Mouse (Mus musculus) forebrain, embryonic 11.5 days (tissue): Measurements from ENCODE around the gene Pan3. TPM values are rescaled to one million over a fixed set of nuclear protein-coding genes. Genes with fewer than 3 reads are reported as not detected.

Experiments
- ATAC-seq: fragments of 200-750 bp; cut with Nextera tagmentation; replicated peaks from 2 replicates; pipeline ENCODE4 v1.8.0; 2017; ENCODE audit warnings: moderate TSS enrichment; ENCODE audit not compliant: low FRiP score
- DNase-seq: peaks from one replicate; pipeline ENCODE4 v3.0.0-alpha.2; 2017; ENCODE audit warnings: low spot score
- H3K27ac ChIP-seq: fragments of 300-500 bp; sonication (generic); 2 replicates; pipeline ENCODE4 v1.5.1; 2014; ENCODE audit warnings: low read depth, low read length
- H3K27me3 ChIP-seq: fragments of 300-500 bp; sonication (generic); 2 replicates; pipeline ENCODE4 v1.6.1; 2014; ENCODE audit warnings: mild to moderate bottlenecking, low read length, mixed read lengths; ENCODE audit not compliant: control insufficient read depth, insufficient read depth
- H3K36me3 ChIP-seq: fragments of 300-500 bp; sonication (generic); 2 replicates; pipeline ENCODE4 v1.6.1; 2014; ENCODE audit warnings: mild to moderate bottlenecking, low read length, moderate library complexity, mixed read lengths; ENCODE audit not compliant: control insufficient read depth, insufficient read depth
- H3K4me1 ChIP-seq: fragments of 300-500 bp; sonication (generic); replicated peaks from 2 replicates; pipeline ENCODE4 v1.6.1; 2014; ENCODE audit warnings: low read length, mixed read lengths; ENCODE audit not compliant: control insufficient read depth, insufficient read depth
- H3K4me2 ChIP-seq: fragments of 300-500 bp; sonication (generic); 2 replicates; pipeline ENCODE4 v1.6.1; 2014; ENCODE audit warnings: low read depth, mild to moderate bottlenecking, low read length, moderate library complexity, mixed read lengths; ENCODE audit not compliant: severe bottlenecking
- H3K4me3 ChIP-seq: fragments of 300-500 bp; sonication (generic); 2 replicates; pipeline ENCODE4 v1.5.1; 2014; ENCODE audit warnings: low read depth, low read length
- H3K9ac ChIP-seq: fragments of 300-500 bp; sonication (generic); 2 replicates; pipeline ENCODE4 v1.6.1; 2014; ENCODE audit warnings: low read length
- H3K9me3 ChIP-seq: fragments of 300-500 bp; sonication (generic); 2 replicates; pipeline ENCODE4 v1.6.1; 2016; ENCODE audit warnings: low read length, mixed read lengths; ENCODE audit not compliant: control insufficient read depth
- WGBS: fragments of 180-500 bp; shearing (Covaris S2); extraction: QIAGEN DNeasy Blood & Tissue Kit; methylation state at CpG from one replicate; pipeline ENCODE4 v1.1.7; 2014; 5-methylcytosine and 5-hydroxymethylcytosine counted together
- polyA plus RNA-seq: library from polyadenylated mRNA; unstranded; fragments of >200 nt; fragmentation: Nextera tagmentation; extraction: Ambion mirVana; gene quantifications from 2 replicates; pipeline ENCODE4 v1.2.1, GENCODE M21; 2014

The Pan3 gene
- polyA plus RNA-seq, 1 experiment from 2014 or later, result 59.3 TPM

DNA sequence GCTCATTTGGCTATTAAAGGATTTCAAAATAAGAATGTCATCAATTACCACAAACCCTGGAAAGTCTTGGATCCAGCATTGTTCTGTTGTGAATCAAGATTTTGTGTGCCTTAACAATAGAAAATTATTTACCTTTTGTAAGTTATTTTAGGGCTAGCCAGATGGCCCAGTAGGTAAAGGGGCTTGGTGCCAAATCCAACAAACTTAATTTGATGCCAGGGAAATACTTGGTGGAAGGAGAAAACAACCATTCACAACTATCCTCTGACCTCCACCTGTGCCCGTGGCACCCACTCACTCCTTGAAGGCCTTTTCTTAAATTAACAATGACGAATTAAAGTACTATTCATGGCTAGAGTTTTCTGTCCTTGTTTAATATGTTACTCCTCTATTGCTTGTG is 66.0 kb downstream of the Pan3 start:
- ATAC-seq, result no peak
- Histone ChIP-seq H3K27ac (no peak overlapping the region), H3K4me1 (no peaks in the 10 kb centered on the region), H3K27me3 (no peaks in the 10 kb centered on the region), H3K9ac (no peak overlapping the region), H3K4me3 (no peak overlapping the region), H3K4me2 (no peak overlapping the region), H3K36me3 (no peaks in the 10 kb centered on the region), H3K9me3 (no peaks in the 10 kb centered on the region)
- DNase-seq, result no peak
- 82% methylated on average over 2 of the region's 2 CpGs for WGBS

DNA sequence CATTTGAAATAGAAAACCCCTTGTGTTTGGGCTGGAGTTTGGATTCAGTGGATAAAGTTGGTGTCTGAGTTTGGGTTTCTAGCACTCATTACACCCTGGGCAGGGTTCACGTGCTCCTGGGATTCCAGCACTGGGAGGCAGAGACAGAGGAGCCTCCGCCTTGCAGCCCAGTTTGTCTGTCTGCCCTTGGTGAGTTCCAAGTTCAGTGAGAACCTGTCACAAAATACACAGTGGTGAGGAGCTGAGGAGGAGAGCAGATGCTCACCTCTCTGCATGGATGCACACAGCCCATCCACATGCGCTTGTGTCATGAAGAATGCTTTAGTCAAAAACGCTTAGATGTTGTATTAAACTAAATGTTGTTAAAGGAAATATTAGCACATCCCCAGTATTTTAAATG is 67.0 kb downstream of the Pan3 start:
- Histone ChIP-seq H3K9me3 (no peaks in the 10 kb centered on the region), H3K27me3 (no peaks in the 10 kb centered on the region), H3K4me2 (no peak overlapping the region), H3K27ac (no peak overlapping the region), H3K9ac (no peak overlapping the region), H3K4me1 (no peaks in the 10 kb centered on the region), H3K36me3 (no peaks in the 10 kb centered on the region), H3K4me3 (no peak overlapping the region)
- DNase-seq (no peak), ATAC-seq (no peak)
- 91% methylated on average over 4 of the region's 4 CpGs for WGBS

DNA sequence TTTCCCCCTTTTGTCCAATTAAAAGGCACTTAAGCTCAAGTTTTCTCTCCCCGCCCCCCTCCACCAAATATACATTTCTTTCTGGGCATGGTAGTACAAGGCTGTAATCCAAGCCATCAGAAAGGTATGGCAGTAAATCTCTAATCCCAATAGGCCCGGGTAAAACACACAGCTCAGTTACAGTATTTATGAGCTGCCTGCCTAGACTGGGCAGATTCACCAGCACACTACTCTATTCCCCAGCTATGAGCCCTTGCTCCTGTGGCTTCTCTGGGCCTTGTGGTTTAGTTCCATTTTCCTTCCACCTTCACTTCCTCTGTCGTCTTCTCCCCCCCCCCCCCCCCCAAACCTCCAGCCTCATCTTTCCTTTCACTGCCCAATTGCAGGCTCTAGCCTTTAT is 67.8 kb downstream of the Pan3 start:
- Histone ChIP-seq H3K9ac (no peak overlapping the region), H3K9me3 (no peaks in the 10 kb centered on the region), H3K4me2 (no peak overlapping the region), H3K4me3 (no peak overlapping the region), H3K4me1 (no peaks in the 10 kb centered on the region), H3K27ac (no peak overlapping the region), H3K27me3 (no peaks in the 10 kb centered on the region), H3K36me3 (no peaks in the 10 kb centered on the region)
- DNase-seq (no peak), ATAC-seq (no peak)
- WGBS, result 87% methylated on average over 2 of the region's 3 CpGs

DNA sequence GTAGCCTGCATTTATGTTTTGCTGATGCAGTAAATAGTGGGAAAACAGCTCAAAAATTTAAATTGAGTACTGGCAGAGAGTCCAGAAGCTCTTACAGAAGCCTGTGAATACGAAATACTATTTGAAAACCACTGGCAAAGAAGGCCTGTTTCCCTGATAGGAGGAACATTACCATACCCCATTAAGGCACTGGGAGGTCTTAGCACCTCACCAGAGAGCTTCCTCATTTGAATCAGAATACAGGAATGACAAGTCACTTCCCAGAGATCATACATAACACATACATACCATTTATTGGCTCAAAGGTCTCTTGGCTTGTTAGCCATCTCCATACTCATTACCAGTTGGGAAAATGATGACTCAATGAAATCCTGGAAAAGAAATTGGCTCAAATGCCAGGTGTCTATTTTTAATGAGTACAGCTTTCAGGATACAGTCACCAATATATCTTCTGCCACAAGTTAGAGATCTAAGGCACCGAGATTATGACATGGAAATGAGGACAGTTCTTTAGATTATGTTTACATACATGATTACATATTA is 71.6 kb downstream of the Pan3 start:
- no peak for DNase-seq
- Histone ChIP-seq H3K27ac (no peak overlapping the region), H3K4me1 (no peaks in the 10 kb centered on the region), H3K27me3 (no peaks in the 10 kb centered on the region), H3K36me3 (no peaks in the 10 kb centered on the region), H3K9ac (no peak overlapping the region), H3K9me3 (no peaks in the 10 kb centered on the region), H3K4me3 (no peak overlapping the region), H3K4me2 (no peak overlapping the region)
- 90% methylated on average over 2 of the region's 2 CpGs for WGBS
- ATAC-seq, result no peak

DNA sequence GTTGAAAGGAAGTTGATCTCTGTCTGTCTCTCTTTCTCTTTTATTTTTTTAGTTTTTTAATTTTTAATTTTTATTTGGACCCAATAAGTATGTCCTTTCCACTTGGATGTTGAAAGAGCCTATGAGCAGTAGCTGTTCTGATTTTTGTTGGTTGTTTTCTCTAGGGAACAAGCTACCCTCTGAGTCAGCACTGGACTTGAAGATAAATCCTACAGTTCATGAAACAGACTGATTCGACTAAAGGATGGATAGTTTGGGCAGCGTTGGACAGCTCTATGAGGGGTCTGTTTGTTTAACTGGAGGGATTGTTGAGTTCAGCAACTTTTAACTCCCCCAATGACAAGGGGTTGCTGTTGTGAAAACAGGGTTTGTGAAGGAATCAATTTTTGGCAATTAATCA is 73.0 kb downstream of the Pan3 start:
- Histone ChIP-seq H3K9me3 (no peaks in the 10 kb centered on the region), H3K4me3 (no peak overlapping the region), H3K27me3 (no peaks in the 10 kb centered on the region), H3K36me3 (no peaks in the 10 kb centered on the region), H3K4me2 (no peak overlapping the region), H3K9ac (no peak overlapping the region), H3K27ac (no peak overlapping the region), H3K4me1 (no peaks in the 10 kb centered on the region)
- ATAC-seq, result no peak
- no peak for DNase-seq
- WGBS, result 81% methylated on average over 2 of the region's 2 CpGs

DNA sequence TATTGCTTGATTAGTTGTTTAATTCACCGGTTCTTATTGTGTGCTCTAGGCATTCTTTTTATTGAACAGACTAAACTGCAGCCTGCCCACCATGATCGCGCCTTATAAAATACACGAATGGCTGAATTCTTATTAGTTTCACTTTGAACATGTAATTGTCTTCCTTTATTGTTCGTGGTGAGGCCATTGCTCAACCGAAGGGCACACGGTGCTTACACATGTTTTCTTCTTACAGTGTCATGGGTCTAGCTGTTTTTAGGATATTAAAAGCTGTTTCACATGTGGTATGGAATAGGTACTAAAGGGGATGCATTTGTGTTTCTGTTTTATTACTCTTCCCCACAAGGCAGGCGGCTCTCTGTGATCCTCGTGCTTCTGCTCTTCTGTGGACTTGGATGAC is 81.4 kb downstream of the Pan3 start:
- Histone ChIP-seq H3K9me3 (no peaks in the 10 kb centered on the region), H3K4me2 (no peak overlapping the region), H3K4me1 (no peaks in the 10 kb centered on the region), H3K36me3 (no peaks in the 10 kb centered on the region), H3K27ac (no peak overlapping the region), H3K27me3 (no peaks in the 10 kb centered on the region), H3K4me3 (no peak overlapping the region), H3K9ac (no peak overlapping the region)
- 93% methylated on average over 9 of the region's 9 CpGs for WGBS
- ATAC-seq, result no peak
- DNase-seq, result no peak

DNA sequence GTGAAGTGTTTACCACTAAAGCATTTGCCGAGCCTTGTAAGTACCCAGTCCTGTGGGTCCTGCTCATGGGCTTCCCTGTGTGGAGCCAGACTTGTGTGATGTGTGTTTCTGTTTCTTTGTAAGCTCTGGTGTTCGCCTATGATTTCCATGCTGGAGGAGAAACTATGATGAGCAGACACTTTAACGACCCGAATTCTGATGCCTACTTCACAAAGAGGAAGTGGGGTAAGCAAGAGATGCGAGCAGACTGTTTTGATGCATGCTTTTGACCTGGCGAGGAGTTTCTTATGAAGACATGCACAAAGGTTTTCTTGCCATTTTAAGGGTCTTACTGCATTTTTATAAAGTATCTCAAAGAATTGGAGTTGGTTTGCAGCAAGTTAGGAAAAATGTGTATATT is 97.0 kb downstream of the Pan3 start:
- H3K9me3 ChIP-seq, result no peaks in the 10 kb centered on the region
- no peak overlapping the region for H3K4me2 ChIP-seq
- no peak overlapping the region for H3K9ac ChIP-seq
- no peak for ATAC-seq
- WGBS, result 90% methylated on average over 6 of the region's 6 CpGs
- no peak overlapping the region for H3K27ac ChIP-seq
- no peaks in the 10 kb centered on the region for H3K4me1 ChIP-seq
- DNase-seq, result no peak
- H3K4me3 ChIP-seq, result no peak overlapping the region
- H3K27me3 ChIP-seq, result no peaks in the 10 kb centered on the region
- H3K36me3 ChIP-seq, result no peaks in the 10 kb centered on the region; the same call in 1 of the 2 replicates

DNA sequence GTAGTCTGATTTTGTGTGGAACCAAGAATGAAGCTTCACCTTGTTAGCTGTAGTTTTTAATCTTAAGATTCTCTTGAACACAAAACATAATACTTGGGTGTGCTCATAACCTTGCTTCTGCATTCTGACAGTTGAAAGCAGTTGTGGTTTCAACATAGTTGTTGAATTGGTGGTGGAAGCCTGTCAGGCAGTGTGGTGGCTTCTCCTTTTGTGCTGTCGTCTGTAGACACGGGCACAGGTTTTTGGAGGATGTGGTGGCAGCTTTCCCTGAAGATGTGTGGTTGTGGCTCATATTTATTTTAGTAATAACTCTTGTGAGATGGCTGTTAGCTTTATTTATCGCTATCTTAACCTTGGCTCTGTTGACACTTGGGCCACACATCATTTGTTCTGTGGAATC is 97.8 kb downstream of the Pan3 start:
- Histone ChIP-seq H3K4me2 (no peak overlapping the region), H3K36me3 (no peaks in the 10 kb centered on the region; the same call in 1 of the 2 replicates), H3K27ac (no peak overlapping the region), H3K27me3 (no peaks in the 10 kb centered on the region), H3K9ac (no peak overlapping the region), H3K4me3 (no peak overlapping the region), H3K4me1 (no peaks in the 10 kb centered on the region), H3K9me3 (no peaks in the 10 kb centered on the region)
- no peak for DNase-seq
- WGBS, result 92% methylated on average over 3 of the region's 3 CpGs
- ATAC-seq, result no peak

DNA sequence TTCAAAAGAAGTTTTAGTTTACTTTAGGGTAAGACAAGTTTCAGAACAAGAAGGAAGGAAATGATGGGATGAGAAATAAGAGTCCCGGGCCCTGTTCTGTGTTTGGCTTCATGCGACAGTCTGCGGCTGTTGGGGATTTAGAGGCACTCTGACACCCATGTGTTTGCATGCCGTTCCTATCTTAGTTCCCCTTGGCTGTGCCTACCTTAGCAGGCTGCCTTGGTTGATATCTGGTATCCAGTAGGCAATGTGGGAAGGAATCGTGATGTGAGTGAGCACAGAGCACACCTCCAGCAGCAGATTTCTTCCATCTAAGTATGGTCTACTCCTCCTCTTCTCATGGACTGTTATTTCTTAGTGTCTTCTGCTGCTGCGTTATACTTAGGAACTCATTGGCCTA is 102.1 kb downstream of the Pan3 start:
- Histone ChIP-seq H3K4me2 (no peak overlapping the region), H3K27me3 (no peaks in the 10 kb centered on the region), H3K9ac (no peak overlapping the region), H3K4me1 (no peaks in the 10 kb centered on the region), H3K9me3 (no peaks in the 10 kb centered on the region), H3K4me3 (no peak overlapping the region), H3K27ac (no peak overlapping the region), H3K36me3 (no peaks in the 10 kb centered on the region; the same call in 1 of the 2 replicates)
- WGBS, result 94% methylated on average over 6 of the region's 6 CpGs
- no peak for DNase-seq
- ATAC-seq, result no peak
